Mouse (Mus musculus) C2C12 (cell line): ENCODE measurements around the gene Notch4.

Experiments
- CTCF ChIP-seq: IDR thresholded peaks from one replicate; pipeline ENCODE4 v1.5.1; 2011; ENCODE audit not compliant: control insufficient read depth, insufficient read depth, insufficient read length
- FOSL1 ChIP-seq: IDR thresholded peaks from one replicate; pipeline ENCODE4 v1.8.0; 2011; ENCODE audit warnings: mild to moderate bottlenecking, low read length; ENCODE audit not compliant: poor library complexity, insufficient read depth, severe bottlenecking
- MAX ChIP-seq: IDR thresholded peaks from one replicate; pipeline ENCODE4 v1.6.1; 2011; ENCODE audit warnings: mild to moderate bottlenecking, control low read depth
- MYOD1 ChIP-seq: IDR thresholded peaks from one replicate; pipeline ENCODE4 v1.6.1; 2011; ENCODE audit warnings: low read depth; ENCODE audit not compliant: control insufficient read depth, insufficient read length
- MYOG ChIP-seq: IDR thresholded peaks from one replicate; pipeline ENCODE4 v1.6.1; 2011; ENCODE audit not compliant: control insufficient read depth, insufficient read length; ENCODE audit errors: extremely low read depth
- USF1 ChIP-seq: IDR thresholded peaks from one replicate; pipeline ENCODE4 v1.6.1; 2011; ENCODE audit warnings: low read depth, mild to moderate bottlenecking, control low read depth, moderate library complexity

- TF ChIP-seq MYOD1 (no peak), CTCF (no peak), MAX (no peak), MYOG (no peak), USF1 (no peak), FOSL1 (no peak)
These were observed 68.2 kb downstream of the Notch4 start for GRCm38 (mm10) chr17:34632261-34632691.
